Mouse (Mus musculus) kidney, postnatal 25 days (tissue): ENCODE results near the gene C2cd4d.

Experiments used
- DNase-seq, 2 experiments: peaks; one replicate each; pipeline ENCODE4 v3.0.0; 2021; ENCODE audit warnings: mixed read lengths in 2 of 2

The C2cd4d gene

GRCm38 (mm10) chr3:94377028-94377923 is 15.0 kb downstream of the C2cd4d start:
- DNase-seq, result no peak

- no peak for DNase-seq
Measured at GRCm38 (mm10) chr3:94379831-94380510, 17.7 kb downstream of the C2cd4d start.

DNA sequence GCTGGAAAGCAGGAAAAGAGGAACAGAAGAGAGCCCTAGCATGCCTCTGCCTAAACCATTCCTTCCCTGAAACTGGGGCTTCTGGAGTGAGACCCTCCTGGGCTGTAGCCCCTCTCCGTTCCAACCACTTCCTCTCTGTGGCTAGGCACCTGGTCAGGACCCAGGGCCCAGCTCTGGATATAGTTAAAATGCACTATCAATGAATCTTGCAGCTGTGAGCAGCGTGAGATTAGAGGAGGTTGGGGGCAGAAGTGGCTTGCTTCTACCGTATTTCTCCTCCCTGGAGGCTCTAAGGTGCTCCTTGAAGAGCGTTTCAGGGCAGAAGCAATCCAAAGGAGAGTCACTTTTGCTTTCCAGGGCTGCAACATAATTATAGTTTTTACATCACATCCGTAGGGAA is 20.1 kb downstream of the C2cd4d start:
- no peak for DNase-seq

- peak; percentile 20 to 55 for DNase-seq
Measured at GRCm38 (mm10) chr3:94383476-94383875, 21.2 kb downstream of the C2cd4d start.

- no peak for DNase-seq
Measured at GRCm38 (mm10) chr3:94386671-94387070, 24.4 kb downstream of the C2cd4d start.

DNA sequence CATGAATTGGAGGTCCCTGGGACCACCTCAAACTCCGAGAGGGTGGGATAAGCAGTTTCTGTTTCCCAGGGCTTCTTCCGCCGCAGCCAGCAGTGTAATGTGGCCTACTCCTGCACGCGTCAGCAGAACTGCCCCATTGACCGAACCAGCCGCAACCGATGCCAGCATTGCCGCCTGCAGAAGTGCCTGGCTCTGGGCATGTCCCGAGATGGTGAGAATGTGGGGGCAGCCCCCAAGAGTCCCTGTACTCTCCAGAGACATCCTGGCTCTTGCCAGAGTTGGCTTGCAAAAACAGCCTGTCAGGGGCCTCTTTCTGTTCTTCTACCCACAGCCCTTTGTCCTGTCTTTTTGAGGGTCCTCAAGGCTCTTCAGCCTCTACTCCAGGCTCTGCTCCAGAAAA is 25.2 kb downstream of the C2cd4d start:
- no peak for DNase-seq

- DNase-seq, result no peak
Measured at GRCm38 (mm10) chr3:94388047-94388446, 25.8 kb downstream of the C2cd4d start.

- DNase-seq, result no peak
Measured at GRCm38 (mm10) chr3:94389420-94389819, 27.2 kb downstream of the C2cd4d start.

GRCm38 (mm10) chr3:94391001-94391400 is 28.8 kb downstream of the C2cd4d start:
- DNase-seq, result no peak

GRCm38 (mm10) chr3:94392128-94392527 is 29.9 kb downstream of the C2cd4d start:
- DNase-seq, result no peak

DNA sequence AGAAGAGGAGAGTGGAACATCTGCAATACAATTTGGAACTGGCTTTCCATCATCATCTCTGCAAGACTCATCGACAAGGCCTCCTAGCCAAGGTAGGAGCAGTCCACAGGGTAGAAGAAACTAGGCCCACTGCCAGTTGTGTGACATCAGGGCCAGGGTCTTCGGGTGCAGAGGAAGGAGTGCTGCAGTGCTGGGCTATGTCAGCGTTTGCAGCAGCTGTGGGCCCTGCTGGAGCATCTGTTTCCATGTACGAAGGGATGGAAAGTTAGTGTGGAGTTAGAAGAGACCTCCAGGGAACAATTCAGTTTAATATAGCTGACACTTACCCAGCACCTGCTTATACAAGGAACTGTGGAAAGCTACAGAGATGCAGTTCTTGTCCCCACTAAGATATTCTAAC is 30.8 kb downstream of the C2cd4d start:
- no peak for DNase-seq

- DNase-seq, result no peak
Measured at GRCm38 (mm10) chr3:94396336-94396735, 34.1 kb downstream of the C2cd4d start.

GRCm38 (mm10) chr3:94396851-94397250 is 34.6 kb downstream of the C2cd4d start:
- DNase-seq, result no peak

DNA sequence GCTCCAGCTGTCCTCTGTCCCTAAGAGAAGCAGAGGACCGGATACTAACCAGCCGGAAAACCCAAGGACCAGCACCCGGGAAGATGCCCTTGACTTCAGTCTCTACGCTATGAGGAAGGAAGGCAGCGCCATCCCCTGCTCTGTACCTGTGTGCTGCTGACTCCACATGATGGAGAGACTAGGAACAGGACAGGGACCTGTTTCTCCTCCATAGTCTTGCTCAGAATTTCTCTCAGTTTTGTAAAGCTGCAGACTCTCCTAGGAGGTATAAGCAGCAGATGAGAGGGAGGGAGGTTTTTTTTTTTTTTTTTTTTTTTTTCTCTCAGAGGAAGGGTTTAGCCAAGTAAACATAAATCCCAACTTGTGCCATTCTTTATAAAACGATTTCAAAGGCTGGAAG is 36.0 kb downstream of the C2cd4d start, which contains the start of gene Lingo4:
TSS of gene Lingo4 (plus strand) at position 301 of the 400 bp plus-strand sequence.
- no peak for DNase-seq

GRCm38 (mm10) chr3:94398943-94399481 is 36.8 kb downstream of the C2cd4d start:
- peak in 1 of 2 experiments; percentile 57 for DNase-seq

GRCm38 (mm10) chr3:94399663-94400310 is 37.5 kb downstream of the C2cd4d start:
- no peak for DNase-seq

GRCm38 (mm10) chr3:94402451-94402850 is 40.2 kb downstream of the C2cd4d start:
- no peak for DNase-seq

DNA sequence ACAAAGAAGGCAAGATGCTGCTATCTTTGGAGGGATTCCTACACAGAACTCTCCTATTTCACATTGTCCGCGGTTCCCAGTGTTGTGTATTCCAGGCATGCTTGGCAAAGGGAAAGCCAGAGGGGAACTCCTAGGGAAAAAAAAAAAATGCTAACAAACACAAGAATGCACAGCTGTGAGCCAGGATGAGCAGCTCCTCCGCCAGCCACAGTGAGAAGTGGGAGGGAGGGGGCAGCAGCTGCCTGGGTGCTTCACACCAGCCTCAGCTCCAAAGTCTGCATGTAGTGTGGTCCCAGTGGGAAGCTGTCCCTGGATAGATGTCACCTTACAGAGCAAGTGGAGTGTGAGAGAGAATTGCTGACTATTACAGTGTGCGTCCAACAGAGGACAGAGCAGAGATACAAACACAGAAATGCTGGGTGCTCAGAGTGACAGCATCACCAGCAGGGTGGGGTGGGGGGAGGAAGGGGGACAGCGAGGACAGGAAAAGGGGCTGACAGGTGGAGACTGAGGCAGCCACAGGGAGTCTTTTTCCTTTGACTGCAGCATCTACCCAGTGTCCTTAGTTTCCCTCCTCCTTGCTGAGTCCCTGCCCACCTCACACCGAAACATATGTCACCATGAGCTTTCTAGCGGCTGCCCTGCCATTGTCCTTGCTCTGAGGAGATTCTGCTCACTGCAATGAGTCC is 42.3 kb downstream of the C2cd4d start:
- DNase-seq, result no peak

GRCm38 (mm10) chr3:94405561-94405960 is 43.3 kb downstream of the C2cd4d start:
- no peak for DNase-seq

GRCm38 (mm10) chr3:94412530-94412929 is 50.3 kb downstream of the C2cd4d start:
- DNase-seq, result no peak

DNA sequence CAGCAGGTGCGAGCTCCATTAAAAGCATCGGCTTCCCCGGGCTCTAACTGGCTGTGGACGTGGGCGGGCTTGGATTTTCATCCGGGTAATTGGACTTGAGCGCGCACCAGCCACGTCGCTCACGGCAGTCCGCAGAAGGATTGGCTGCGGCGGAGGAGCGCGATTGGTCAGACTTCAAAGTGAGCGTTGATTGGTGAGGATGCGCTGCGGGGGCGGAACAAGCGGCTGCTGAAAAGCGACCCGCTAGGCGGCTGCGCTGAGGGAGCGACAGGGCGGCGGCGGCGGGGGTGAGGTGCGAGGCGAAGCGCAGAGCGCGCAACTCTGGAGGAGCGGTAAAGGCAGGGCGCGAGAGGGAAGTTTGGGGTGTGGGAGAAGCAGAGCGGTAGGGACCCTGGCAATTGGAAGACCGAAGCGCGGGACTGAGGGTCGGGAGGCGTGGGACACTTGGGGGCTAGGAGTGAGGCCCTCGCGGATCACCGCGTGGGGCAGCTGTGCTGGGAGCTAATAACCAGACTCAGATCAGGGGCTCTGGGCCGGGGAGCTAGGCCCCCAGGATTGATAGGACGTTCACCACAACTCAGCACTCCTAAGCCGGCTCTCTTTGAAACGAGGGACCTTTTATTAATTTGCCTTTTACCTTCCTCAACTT is 50.9 kb downstream of the C2cd4d start, which contains the start of gene Tdrkh:
TSS of gene Tdrkh (plus strand) at position 243 of the 649 bp plus-strand sequence.
- peak; percentile 94 to 98 for DNase-seq
